Mouse (Mus musculus) heart, postnatal 0 days (tissue): ENCODE data around the gene Bfsp2. TPM values are rescaled to one million over a fixed set of nuclear protein-coding genes. Genes with fewer than 3 reads are reported as not detected.

Experiments
- ATAC-seq: fragments of 200-750 bp; cut with Nextera tagmentation; 2 replicates; pipeline ENCODE4 v1.8.0; 2017; ENCODE audit warnings: low read depth, moderate number of reproducible peaks, moderate library complexity; ENCODE audit not compliant: insufficient read depth
- DNase-seq: peaks from one replicate; pipeline ENCODE4 v3.0.0-alpha.2; 2016; ENCODE audit warnings: low spot score
- H3K27ac ChIP-seq: fragments of 300-500 bp; sonication (generic); 2 replicates; pipeline ENCODE4 v1.5.1; 2014; ENCODE audit warnings: low read depth, mild to moderate bottlenecking
- H3K27me3 ChIP-seq: fragments of 300-500 bp; sonication (generic); 2 replicates; pipeline ENCODE4 v1.6.1; 2014; ENCODE audit warnings: low read length, mixed read lengths; ENCODE audit not compliant: control insufficient read depth, insufficient read depth
- H3K36me3 ChIP-seq: fragments of 300-500 bp; sonication (generic); replicated peaks from 2 replicates; pipeline ENCODE4 v1.6.1; 2014; ENCODE audit warnings: low read length, mixed read lengths; ENCODE audit not compliant: control insufficient read depth, insufficient read depth
- H3K4me1 ChIP-seq: fragments of 300-500 bp; sonication (generic); 2 replicates; pipeline ENCODE4 v1.6.1; 2014; ENCODE audit warnings: antibody characterized with exemption; ENCODE audit not compliant: control insufficient read depth, insufficient read depth
- H3K4me2 ChIP-seq: fragments of 300-500 bp; sonication (generic); 2 replicates; pipeline ENCODE4 v1.6.1; 2014; ENCODE audit warnings: low read depth, mild to moderate bottlenecking, low read length, moderate library complexity
- H3K4me3 ChIP-seq: fragments of 300-500 bp; sonication (generic); 2 replicates; pipeline ENCODE4 v1.5.1; 2014; ENCODE audit warnings: low read depth, low read length
- H3K9ac ChIP-seq: fragments of 300-500 bp; sonication (generic); replicated peaks from 2 replicates; pipeline ENCODE4 v1.6.1; 2014; ENCODE audit warnings: low read depth, low read length, mixed read lengths
- H3K9me3 ChIP-seq: fragments of 300-500 bp; sonication (generic); replicated peaks from 2 replicates; pipeline ENCODE4 v1.6.1; 2016; ENCODE audit warnings: low read length; ENCODE audit not compliant: control insufficient read depth
- CTCF ChIP-seq: IDR thresholded peaks from 2 replicates; pipeline ENCODE4 v1.5.1; 2016; ENCODE audit warnings: antibody characterized with exemption, control low read depth, low read depth
- EP300 ChIP-seq: IDR thresholded peaks from 2 replicates; pipeline ENCODE4 v1.6.1; 2016; ENCODE audit warnings: antibody characterized with exemption, low read depth
- WGBS: fragments of 180-500 bp; shearing (Covaris S2); extraction: QIAGEN DNeasy Blood & Tissue Kit; methylation state at CpG from one replicate; pipeline ENCODE4 v1.1.7; 2014; 5-methylcytosine and 5-hydroxymethylcytosine counted together
- polyA plus RNA-seq: library from polyadenylated mRNA; unstranded; fragments of >200 nt; fragmentation: Nextera tagmentation; extraction: Ambion mirVana; gene quantifications from 2 replicates; pipeline ENCODE4 v1.2.1, GENCODE M21; 2015
- total RNA-seq: library from RNA; depleted of rRNA; stranded (reverse); fragments of >200 nt; gene quantifications from 2 replicates; pipeline ENCODE4 v1.2.3, GENCODE M21; 2014; ENCODE audit warnings: low replicate concordance; rRNA removed

Bfsp2 gene
- total RNA-seq (not detected in 2 replicates), polyA plus RNA-seq (1.7 and 2.3 TPM in 2 replicates)

- Histone ChIP-seq H3K4me3 (no peak within 1 kb of the TSS), H3K4me1 (peaks cover 6% of the 10 kb centered on the region; the same call in 1 of the 2 replicates), H3K4me2 (no peak within 1 kb of the TSS), H3K27ac (peak within 1 kb of the TSS; percentile 60), H3K27me3 (no peaks in the 10 kb centered on the region), H3K9ac (no peak within 1 kb of the TSS), H3K36me3 (no peaks in the 10 kb centered on the region), H3K9me3 (no peaks in the 10 kb centered on the region)
- 75% methylated on average over 9 of the region's 9 CpGs for WGBS
- DNase-seq (no peak), ATAC-seq (no peak)
- TF ChIP-seq CTCF (no peak), EP300 (no peak)
Measured at GRCm38 (mm10) chr9:103480044-103480576, at the start of gene Bfsp2. Gene Bfsp2, minus strand, starts transcription at chr9:103480420.

GRCm38 (mm10) chr9:103525041-103525537, 44.9 kb upstream of the Bfsp2 start:
- 30% methylated on average over 10 of the region's 10 CpGs for WGBS
- H3K36me3 ChIP-seq: no peaks in the 10 kb centered on the region

GRCm38 (mm10) chr9:103524600-103524999, 44.4 kb upstream of the Bfsp2 start:
- ATAC-seq: no peak
- 0 out of 2 replicates have a peak, but pooled peaks cover 6% of the 10 kb centered on the region for H3K4me1 ChIP-seq
- no peaks in the 10 kb centered on the region for H3K36me3 ChIP-seq
- WGBS: 53% methylated on average over 5 of the region's 5 CpGs
- H3K27me3 ChIP-seq: no peaks in the 10 kb centered on the region
- DNase-seq: no peak
- H3K27ac ChIP-seq: no peak overlapping the region
- no peak overlapping the region for H3K4me3 ChIP-seq
- no peaks in the 10 kb centered on the region for H3K9me3 ChIP-seq
- H3K9ac ChIP-seq: no peak overlapping the region
- TF ChIP-seq CTCF: peak; percentile 8; the same call in 1 of the 2 replicates
- TF ChIP-seq EP300: no peak
- no peak overlapping the region for H3K4me2 ChIP-seq

More at GRCm38 (mm10) chr9:103525041-103525537, 44.9 kb upstream of the Bfsp2 start:
- Histone ChIP-seq H3K9ac (no peak overlapping the region), H3K4me2 (no peak overlapping the region), H3K4me1 (0 out of 2 replicates have a peak, but pooled peaks cover 6% of the 10 kb centered on the region), H3K9me3 (peaks cover 3% of the 10 kb centered on the region; the same call in 1 of the 2 replicates), H3K27me3 (no peaks in the 10 kb centered on the region), H3K4me3 (no peak overlapping the region), H3K27ac (no peak overlapping the region)
- TF ChIP-seq EP300 (no peak), CTCF (no peak)
- peak; percentile 36 for ATAC-seq
- no peak for DNase-seq

DNA sequence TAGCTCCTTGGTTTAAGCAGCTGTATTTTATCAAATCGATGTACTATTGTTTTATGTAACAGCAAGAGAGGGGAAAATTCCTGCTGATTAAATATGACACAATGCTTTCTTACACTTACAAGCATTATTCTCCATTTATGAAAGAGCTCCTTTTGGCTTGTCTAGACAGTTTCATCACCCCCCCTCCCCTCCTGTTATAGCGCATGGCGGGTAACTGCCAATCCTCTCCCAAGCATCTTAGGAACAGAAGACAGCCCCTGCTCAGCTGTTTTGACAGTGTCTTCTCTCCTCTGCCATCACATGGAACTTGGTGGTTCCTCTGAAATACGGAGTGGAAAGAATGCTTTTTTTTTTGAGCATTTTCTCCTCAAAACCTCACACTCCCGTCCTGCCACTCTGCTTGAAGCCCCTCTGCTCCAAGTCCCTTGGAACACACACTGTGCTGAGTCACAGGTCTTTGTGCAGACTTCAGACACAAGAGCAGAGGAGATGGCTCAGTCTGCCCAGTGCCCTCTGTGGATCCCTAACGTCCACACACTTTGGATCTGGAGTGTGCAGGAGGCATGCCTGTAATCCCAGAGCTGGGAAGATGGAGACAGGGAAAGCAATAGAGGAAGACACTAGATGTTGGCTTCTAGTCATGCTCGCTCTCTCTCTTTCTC, 43.7 kb upstream of the Bfsp2 start:
- 69% methylated on average over 7 of the region's 7 CpGs for WGBS
- no peak for TF ChIP-seq CTCF
- TF ChIP-seq EP300: no peak
- H3K27me3 ChIP-seq: no peaks in the 10 kb centered on the region

GRCm38 (mm10) chr9:103523008-103523407, 42.8 kb upstream of the Bfsp2 start:
- Histone ChIP-seq H3K4me2 (no peak overlapping the region), H3K4me1 (0 out of 2 replicates have a peak, but pooled peaks cover 6% of the 10 kb centered on the region), H3K27ac (no peak overlapping the region), H3K27me3 (no peaks in the 10 kb centered on the region), H3K36me3 (no peaks in the 10 kb centered on the region), H3K9ac (no peak overlapping the region), H3K9me3 (peaks cover 3% of the 10 kb centered on the region), H3K4me3 (no peak overlapping the region)
- TF ChIP-seq EP300: no peak
- no peak for TF ChIP-seq CTCF
- DNase-seq: no peak
- WGBS: 79% methylated on average over 6 of the region's 6 CpGs
- no peak for ATAC-seq

More for the DNA sequence above, 43.7 kb upstream of the Bfsp2 start:
- H3K9ac ChIP-seq: no peak overlapping the region
- no peak for DNase-seq
- H3K9me3 ChIP-seq: peaks cover 3% of the 10 kb centered on the region
- no peak overlapping the region for H3K4me2 ChIP-seq
- no peak for ATAC-seq
- no peaks in the 10 kb centered on the region for H3K36me3 ChIP-seq
- no peak overlapping the region for H3K27ac ChIP-seq
- H3K4me3 ChIP-seq: no peak overlapping the region
- H3K4me1 ChIP-seq: 0 out of 2 replicates have a peak, but pooled peaks cover 6% of the 10 kb centered on the region
